Mouse (Mus musculus) CH12.LX (cell line): Measurements from ENCODE around the gene Rab3a. TPM values are rescaled to one million over a fixed set of nuclear protein-coding genes. Genes with fewer than 3 reads are reported as not detected.

Source experiments
- DNase-seq: peaks from one replicate; pipeline ENCODE4 v3.0.0-alpha.2; 2013; ENCODE audit errors: extremely low read depth
- H3K27ac ChIP-seq: 2 replicates; pipeline ENCODE4 v1.5.1; 2012; ENCODE audit warnings: low read depth, mild to moderate bottlenecking, control low read depth, moderate library complexity; ENCODE audit not compliant: insufficient read depth
- H3K27me3 ChIP-seq: replicated peaks from 2 replicates; pipeline ENCODE3; 2012; ENCODE audit warnings: inconsistent platforms
- H3K36me3 ChIP-seq, 2 experiments: replicated peaks in 1 of 2; 2 replicates each; pipeline versions ENCODE3 to v1.6.1; 2012; ENCODE audit warnings: inconsistent platforms in 1 of 2, low read length in 1 of 2, mild to moderate bottlenecking in 1 of 2, mixed read lengths in 1 of 2, moderate library complexity in 1 of 2; ENCODE audit not compliant: control insufficient read depth in 1 of 2, insufficient read depth in 1 of 2
- H3K4me1 ChIP-seq, 2 experiments: 2 replicates each; pipeline ENCODE4 v1.6.1; 2012; ENCODE audit warnings: inconsistent platforms in 1 of 2, moderate library complexity in 1 of 2; ENCODE audit not compliant: insufficient read depth in 2 of 2, control insufficient read depth in 1 of 2
- H3K4me2 ChIP-seq: 2 replicates; pipeline ENCODE4 v1.6.1; 2012; ENCODE audit warnings: low read depth, mild to moderate bottlenecking, control low read depth; ENCODE audit not compliant: poor library complexity, insufficient read depth, severe bottlenecking
- H3K4me3 ChIP-seq, 3 experiments: fragments of 150-350 bp in 1 of 3; sonication (generic) in 1 of 3; replicated peaks in 1 of 3; 2 replicates each; pipeline versions ENCODE3 to v1.5.1; 2011 to 2012; ENCODE audit warnings: low read depth in 2 of 3, low read length in 2 of 3, mild to moderate bottlenecking in 2 of 3, moderate library complexity in 2 of 3, control low read depth in 1 of 3, improper control_type of control experiment in 1 of 3, inconsistent platforms in 1 of 3, mixed read lengths in 1 of 3; ENCODE audit not compliant: poor library complexity in 1 of 3
- H3K79me2 ChIP-seq: replicated peaks from 2 replicates; pipeline ENCODE4 v1.6.1; 2012; ENCODE audit warnings: mild to moderate bottlenecking, moderate library complexity; ENCODE audit not compliant: control insufficient read depth, poor library complexity, insufficient read depth, severe bottlenecking; ENCODE audit errors: extremely low read depth
- H3K9ac ChIP-seq: 2 replicates; pipeline ENCODE4 v1.6.1; 2012; ENCODE audit warnings: low read depth, mild to moderate bottlenecking, control low read depth, moderate library complexity; ENCODE audit not compliant: insufficient read depth
- H3K9me3 ChIP-seq: replicated peaks from 2 replicates; pipeline ENCODE3; 2012; ENCODE audit warnings: low read length, inconsistent platforms, mixed read lengths
- BHLHE40 ChIP-seq: IDR thresholded peaks from 2 replicates; pipeline ENCODE4 v1.6.1; 2011; ENCODE audit warnings: mild to moderate bottlenecking, low read depth, low read length, improper control_type of control experiment
- CHD2 ChIP-seq: IDR thresholded peaks from 2 replicates; pipeline ENCODE4 v1.6.1; 2011; ENCODE audit warnings: low read length, improper control_type of control experiment
- CTCF ChIP-seq, 2 experiments: IDR thresholded peaks in 1 of 2; conservative IDR thresholded peaks in 1 of 2; 2 replicates each; pipeline ENCODE4 v1.5.1; 2011 to 2012; ENCODE audit warnings: low read depth in 2 of 2, low read length in 2 of 2, improper control_type of control experiment in 1 of 2, inconsistent platforms in 1 of 2, mild to moderate bottlenecking in 1 of 2, moderate library complexity in 1 of 2
- ELF1 ChIP-seq: IDR thresholded peaks from 2 replicates; pipeline ENCODE4 v1.6.1; 2014; ENCODE audit warnings: low read depth, mild to moderate bottlenecking, inconsistent platforms, low read length, improper control_type of control experiment
- EP300 ChIP-seq: IDR thresholded peaks from 2 replicates; pipeline ENCODE4 v1.6.1; 2011; ENCODE audit warnings: low read length, improper control_type of control experiment
- ETS1 ChIP-seq: conservative IDR thresholded peaks from 2 replicates; pipeline ENCODE4 v1.6.1; 2012; ENCODE audit warnings: low read depth, mild to moderate bottlenecking, inconsistent platforms, low read length, improper control_type of control experiment, moderate library complexity
- IRF4 ChIP-seq: IDR thresholded peaks from 2 replicates; pipeline ENCODE4 v1.6.1; 2014; ENCODE audit warnings: low read depth, mild to moderate bottlenecking, inconsistent platforms, low read length, improper control_type of control experiment
- JUN ChIP-seq: IDR thresholded peaks from 2 replicates; pipeline ENCODE4 v1.6.1; 2011; ENCODE audit warnings: low read depth, mild to moderate bottlenecking, low read length, improper control_type of control experiment, moderate library complexity; ENCODE audit not compliant: insufficient read depth
- JUND ChIP-seq: conservative IDR thresholded peaks from 2 replicates; pipeline ENCODE4 v1.6.1; 2011; ENCODE audit warnings: low read depth, low read length, improper control_type of control experiment
- MAFK ChIP-seq: IDR thresholded peaks from 2 replicates; pipeline ENCODE4 v1.6.1; 2011; ENCODE audit warnings: low read length, improper control_type of control experiment; ENCODE audit not compliant: insufficient replicate concordance
- MAX ChIP-seq: IDR thresholded peaks from 2 replicates; pipeline ENCODE4 v1.6.1; 2011; ENCODE audit warnings: low read length, improper control_type of control experiment
- MAZ ChIP-seq: IDR thresholded peaks from 2 replicates; pipeline ENCODE4 v1.6.1; 2012; ENCODE audit warnings: low read depth, mild to moderate bottlenecking, inconsistent platforms, low read length, improper control_type of control experiment, moderate library complexity
- MEF2A ChIP-seq: IDR thresholded peaks from 2 replicates; pipeline ENCODE4 v1.6.1; 2014; ENCODE audit warnings: low read depth, mild to moderate bottlenecking, inconsistent platforms, low read length, improper control_type of control experiment, borderline replicate concordance
- MXI1 ChIP-seq: IDR thresholded peaks from 2 replicates; pipeline ENCODE4 v1.6.1; 2011; ENCODE audit warnings: mild to moderate bottlenecking, low read depth, low read length, improper control_type of control experiment
- MYC ChIP-seq: IDR thresholded peaks from 2 replicates; pipeline ENCODE4 v1.6.1; 2011; ENCODE audit warnings: low read depth, mild to moderate bottlenecking, improper control_type of control experiment, low read length
- NRF1 ChIP-seq: IDR thresholded peaks from 2 replicates; pipeline ENCODE4 v1.6.1; 2014; ENCODE audit warnings: low read depth, mild to moderate bottlenecking, inconsistent platforms, low read length, improper control_type of control experiment, moderate library complexity
- RAD21 ChIP-seq: IDR thresholded peaks from 2 replicates; pipeline ENCODE4 v1.6.1; 2011; ENCODE audit warnings: low read depth, mild to moderate bottlenecking, low read length, improper control_type of control experiment, moderate library complexity
- RCOR1 ChIP-seq: conservative IDR thresholded peaks from 2 replicates; pipeline ENCODE4 v1.6.1; 2012; ENCODE audit warnings: low read depth, mild to moderate bottlenecking, inconsistent platforms, low read length, improper control_type of control experiment
- SIN3A ChIP-seq: IDR thresholded peaks from 2 replicates; pipeline ENCODE4 v1.6.1; 2012; ENCODE audit warnings: low read length, improper control_type of control experiment, inconsistent platforms
- SMC3 ChIP-seq: IDR thresholded peaks from 2 replicates; pipeline ENCODE4 v1.6.1; 2011; ENCODE audit warnings: low read depth, low read length, improper control_type of control experiment
- TBP ChIP-seq: conservative IDR thresholded peaks from 2 replicates; pipeline ENCODE4 v1.6.1; 2011; ENCODE audit warnings: low read depth, low read length, improper control_type of control experiment
- UBTF ChIP-seq: IDR thresholded peaks from 2 replicates; pipeline ENCODE4 v1.6.1; 2012; ENCODE audit warnings: low read depth, mild to moderate bottlenecking, inconsistent platforms, low read length, improper control_type of control experiment, moderate library complexity
- USF1 ChIP-seq: IDR thresholded peaks from 2 replicates; pipeline ENCODE4 v1.6.1; 2014; ENCODE audit warnings: low read depth, mild to moderate bottlenecking, inconsistent platforms, low read length, improper control_type of control experiment
- USF2 ChIP-seq: conservative IDR thresholded peaks from 2 replicates; pipeline ENCODE4 v1.6.1; 2011; ENCODE audit warnings: low read depth, low read length, improper control_type of control experiment
- ZC3H11A ChIP-seq: IDR thresholded peaks from 2 replicates; pipeline ENCODE4 v1.6.1; 2012; ENCODE audit warnings: low read depth, mild to moderate bottlenecking, inconsistent platforms, low read length, improper control_type of control experiment
- ZKSCAN1 ChIP-seq: IDR thresholded peaks from 2 replicates; pipeline ENCODE4 v1.6.1; 2012; ENCODE audit warnings: low read depth, inconsistent platforms, low read length, improper control_type of control experiment, borderline replicate concordance
- ZMIZ1 ChIP-seq: IDR thresholded peaks from 2 replicates; pipeline ENCODE4 v1.6.1; 2012; ENCODE audit warnings: low read depth, mild to moderate bottlenecking, inconsistent platforms, low read length, improper control_type of control experiment
- dilution Hi-C: fragments of 300-500 bp; cut with MboI; formaldehyde crosslinking; loops from 2 replicates; pipeline ENCODE4 v1.14.3; 2020; ENCODE audit warnings: low sequenced_read_pairs; ENCODE audit not compliant: extremely low pct_unique_long_range_greater_than_20kb, extremely low pct_ligation_motif_present
- in situ Hi-C: fragments of 300-500 bp; cut with MboI; formaldehyde crosslinking; loops from 3 replicates; pipeline ENCODE4 v1.14.3; 2019; ENCODE audit warnings: low sequenced_read_pairs, low pct_ligation_motif_present, low pct_unique_long_range_greater_than_20kb, mixed read lengths
- polyA plus RNA-seq: library from polyadenylated mRNA; unstranded; fragments of >175 nt; gene quantifications from 2 replicates; pipeline ENCODE4 v1.2.1, GENCODE M21; 2012; ENCODE audit warnings: low read depth; ENCODE audit not compliant: insufficient read length
- total RNA-seq, 2 experiments: library from RNA; depleted of rRNA; stranded (reverse); fragments of 300-350 nt in 1 of 2; fragments of >200 nt in 1 of 2; gene quantifications; 2 replicates each; pipeline ENCODE4 v1.2.3; 2012 to 2014

Gene Rab3a
- total and polyA plus RNA-seq, 3 experiments = 0.87 to 1.9 (median 0.99) TPM

DNA sequence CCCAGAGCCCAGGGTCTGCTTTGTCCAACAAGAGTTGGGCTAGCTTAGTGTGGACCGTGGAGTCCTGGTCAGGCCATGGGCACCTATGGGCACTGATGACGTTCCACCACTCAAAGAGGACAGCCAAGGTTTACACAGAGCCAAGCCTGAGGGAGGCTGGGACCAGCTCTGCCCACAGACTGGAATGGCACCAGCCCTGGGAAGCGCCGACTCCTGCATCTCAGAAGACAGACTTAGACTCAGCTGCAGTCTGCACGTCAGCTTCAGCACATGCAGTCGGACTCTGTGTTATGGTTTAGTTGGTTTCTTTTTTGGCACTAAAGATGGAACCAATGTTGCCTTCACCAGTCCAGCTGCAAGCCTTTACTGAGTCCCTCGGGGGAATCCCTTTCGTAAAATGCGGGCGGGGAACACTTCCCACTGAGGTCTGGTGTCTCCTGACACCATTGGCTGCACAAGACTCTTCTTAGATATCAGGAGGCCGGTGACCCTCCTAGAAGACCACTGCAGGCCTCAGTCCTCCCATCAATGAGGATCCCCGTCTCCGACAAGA is 4.3 kb upstream of the Rab3a start:
- no peak for DNase-seq
- Histone ChIP-seq H3K9me3 (no peaks in the 10 kb centered on the region), H3K27ac (no peak overlapping the region), H3K4me2 (no peak overlapping the region), H3K79me2 (no peaks in the 10 kb centered on the region), H3K27me3 (no peaks in the 10 kb centered on the region), H3K36me3 (peaks cover 4 to 46% of the 10 kb centered on the region in 2 experiments), H3K4me3 (no peak overlapping the region), H3K9ac (no peak overlapping the region), H3K4me1 (peaks cover 8 to 43% of the 10 kb centered on the region in 2 experiments)
- dilution Hi-C loops = no loop called here
- in situ Hi-C loops = loop anchor here (5.0 kb wide), 1 partner anchor 33 kb away; the partner anchor contains the start of gene Gm3336
- TF ChIP-seq BHLHE40 (peak; percentile 50), CHD2 (no peak), UBTF (no peak), ETS1 (peak; percentile 52; the same call in 1 of the 2 replicates), MEF2A (0 out of 2 replicates have a peak, but pooled peaks have one; percentile 12), NRF1 (0 out of 2 replicates have a peak, but pooled peaks have one; percentile 10), MXI1 (no peak), USF1 (no peak), RCOR1 (no peak)

DNA sequence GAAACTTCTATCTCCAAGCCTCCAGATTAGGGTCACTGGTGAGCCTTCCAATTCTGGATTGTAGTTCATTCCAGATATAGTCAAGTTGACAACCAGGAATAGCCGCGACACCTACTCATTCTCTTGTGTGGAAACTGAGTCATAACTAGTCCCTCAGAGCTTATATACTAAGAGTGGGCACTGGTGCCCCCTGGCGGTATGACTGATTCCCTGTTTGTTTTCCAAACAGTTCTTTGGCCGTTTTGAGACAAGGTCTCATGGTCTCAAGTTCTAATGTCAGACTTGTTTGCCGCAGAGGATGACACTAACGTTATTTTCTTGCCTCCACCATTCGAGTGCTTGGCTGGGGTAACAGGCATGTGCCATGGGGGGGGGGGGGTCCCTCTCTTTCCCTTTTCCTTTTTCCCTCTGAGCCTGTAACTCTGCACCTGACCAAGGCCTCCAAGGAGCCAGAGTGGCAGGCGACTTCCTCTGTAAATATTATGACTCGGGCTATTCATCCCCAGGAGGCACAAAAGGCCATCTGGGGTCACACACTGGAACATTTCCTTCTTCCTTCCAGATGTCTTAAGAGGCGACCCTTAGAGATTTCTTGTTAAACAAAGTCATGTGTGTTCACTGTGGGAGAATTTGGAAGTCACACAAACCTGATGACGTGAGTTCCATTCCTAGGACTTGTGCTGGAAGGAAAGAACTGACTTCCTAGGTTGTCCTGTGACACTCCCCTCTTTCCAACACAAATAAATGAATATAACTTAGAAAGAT is 2.3 kb upstream of the Rab3a start:
- in situ Hi-C loops = loop anchor here (5.0 kb wide), 1 partner anchor 35 kb away; the partner anchor contains the start of gene Gm3336
- dilution Hi-C loops = no loop called here
- peak overlapping the region in 1 of 3 experiments; percentile 12 for H3K4me3 ChIP-seq
- H3K27me3 ChIP-seq = no peaks in the 10 kb centered on the region
- 0 out of 2 replicates have a peak overlapping the region, but pooled peaks have one; percentile 9 for H3K9ac ChIP-seq
- no peaks in the 10 kb centered on the region for H3K9me3 ChIP-seq
- no peaks in the 10 kb centered on the region for H3K79me2 ChIP-seq
- peak; percentile 85 for DNase-seq
- peak overlapping the region; percentile 52; the same call in 1 of the 2 replicates for H3K4me2 ChIP-seq
- TF ChIP-seq TBP (no peak), MAX (no peak), ELF1 (no peak), JUN (no peak), RAD21 (peak; percentile 76), SMC3 (peak; percentile 91), MYC (no peak), SIN3A (no peak), BHLHE40 (peak; percentile 59; the same call in 1 of the 2 replicates), ZMIZ1 (no peak), CHD2 (no peak), EP300 (no peak), ETS1 (peak; percentile 36; the same call in 1 of the 2 replicates), MAZ (no peak), USF1 (no peak), USF2 (no peak), ZKSCAN1 (no peak), ZC3H11A (peak; percentile 32; the same call in 1 of the 2 replicates), CTCF (conservative IDR thresholded peaks at IDR 0.05 in 1 of 2, IDR thresholded peaks at IDR 0.05 in 1 of 2; ENCODE audit: low read depth in 2 of 2, low read length in 2 of 2) (peak; percentile 71 to 84), MAFK (no peak), IRF4 (peak; percentile 55), JUND (no peak), MEF2A (no peak)
- peaks cover 9 to 44% of the 10 kb centered on the region in 2 experiments for H3K4me1 ChIP-seq
- peak overlapping the region; percentile 52; the same call in 1 of the 2 replicates for H3K27ac ChIP-seq
- peaks cover 13 to 45% of the 10 kb centered on the region in 2 experiments for H3K36me3 ChIP-seq
